In genomic region chr11:61492749-61493401, GRCm38 (mm10) we compare ENCODE assay signal across 10 mouse cellular contexts. TPM values are rescaled to one million over a fixed set of nuclear protein-coding genes. Genes with fewer than 3 reads are reported as not detected.
DNase-seq lines count a peak whose midpoint lies in the region; ATAC-seq and TF ChIP-seq lines count a peak whose summit lies in the region.
"Had no signal": no experiment of that assay in that cellular context is flagged by ENCODE, and none has a peak within 500 bp of the region (broad histone marks: within the 10 kb centered on the region; RNA-seq: fewer than 3 reads in every experiment).

No protein-coding gene starts in this region.

- no peak for TF ChIP-seq CTCF in heart, adult 2 months (IDR thresholded peaks at IDR 0.05)
- no peak for TF ChIP-seq CTCF in E14TG2a.4 (conservative IDR thresholded peaks at IDR 0.05; ENCODE audit: low read length)

- TF ChIP-seq EP300 in heart, adult 2 months (IDR thresholded peaks at IDR 0.05; ENCODE audit: insufficient read depth, low read depth, low read length), result no peak

- no peak for TF ChIP-seq POLR2A in heart, adult 2 months (IDR thresholded peaks at IDR 0.05; ENCODE audit: insufficient read depth, low read depth, low read length)

- 64% methylated on average over 12 of the region's 12 CpGs for WGBS in heart, adult 2 months
- WGBS in forebrain, embryonic 15.5 days, result 75% methylated on average over 12 of the region's 12 CpGs
- 62% methylated on average over 12 of the region's 12 CpGs for WGBS in liver, embryonic 15.5 days (ENCODE audit: insufficient replicate concordance)

- no peaks in the 10 kb centered on the region for H3K79me2 ChIP-seq in heart, adult 2 months (replicated peaks; ENCODE audit: control insufficient read depth, insufficient read depth, low read length)

- no peaks in the 10 kb centered on the region for H3K36me3 ChIP-seq in heart, adult 2 months (ENCODE audit: control insufficient read depth, insufficient read depth, low read length)
- peaks cover 53% of the 10 kb centered on the region for H3K36me3 ChIP-seq in E14TG2a.4 (ENCODE audit: insufficient read depth, low read length)
- peaks cover 45% of the 10 kb centered on the region for H3K36me3 ChIP-seq in forebrain, embryonic 15.5 days
- peaks cover 37% of the 10 kb centered on the region for H3K36me3 ChIP-seq in liver, embryonic 15.5 days (replicated peaks)

- H3K27ac ChIP-seq in heart, adult 2 months, result no peak overlapping the region; the same call in 1 of the 2 replicates
- H3K27ac ChIP-seq in forebrain, embryonic 15.5 days (replicated peaks), result peak overlapping the region; percentile 94
- H3K27ac ChIP-seq in liver, embryonic 15.5 days (replicated peaks), result no peak overlapping the region

- DNase-seq in heart, adult 2 months, result no peak
- DNase-seq in heart, postnatal 10 days, result no peak
- DNase-seq in urinary bladder, postnatal 14 days (ENCODE audit: low spot score), result no peak
- DNase-seq in thymus, postnatal 0 days (ENCODE audit: low spot score), result no peak
- DNase-seq in adrenal gland, postnatal 36 days, result no peak

- peak overlapping the region; percentile 82 for H3K4me3 ChIP-seq in heart, adult 2 months
- H3K4me3 ChIP-seq in E14TG2a.4 (replicated peaks; ENCODE audit: low read length), result peak overlapping the region; percentile 95
- H3K4me3 ChIP-seq in forebrain, embryonic 15.5 days, result peak overlapping the region; percentile 77
- H3K4me3 ChIP-seq in liver, embryonic 15.5 days (replicated peaks), result peak overlapping the region; percentile 84

- no peaks in the 10 kb centered on the region for H3K9me3 ChIP-seq in E14TG2a.4 (ENCODE audit: low read length)
- no peaks in the 10 kb centered on the region for H3K9me3 ChIP-seq in forebrain, embryonic 15.5 days
- no peaks in the 10 kb centered on the region for H3K9me3 ChIP-seq in liver, embryonic 15.5 days (replicated peaks)

- H3K4me2 ChIP-seq in forebrain, embryonic 15.5 days (replicated peaks), result peak overlapping the region; percentile 73
- H3K4me2 ChIP-seq in liver, embryonic 15.5 days, result peak overlapping the region; percentile 97

- H3K4me1 ChIP-seq in heart, adult 2 months (ENCODE audit: control insufficient read depth, insufficient read depth, low read length), result peaks cover 4% of the 10 kb centered on the region
- H3K4me1 ChIP-seq in E14TG2a.4 (replicated peaks; ENCODE audit: low read depth, low read length), result peaks cover 62% of the 10 kb centered on the region
- H3K4me1 ChIP-seq in forebrain, embryonic 15.5 days, result peaks cover 55% of the 10 kb centered on the region
- peaks cover 20% of the 10 kb centered on the region for H3K4me1 ChIP-seq in liver, embryonic 15.5 days (replicated peaks)

- intact Hi-C loops in heart, adult 2 months (cut with DNase I), result loop anchor here (5.0 kb wide), 1 partner anchor 316 kb away; the partner anchor contains the start of gene Usp22
- intact Hi-C loops in heart, postnatal 10 days (cut with DNase I), result no loop called here

- H3K9ac ChIP-seq in heart, adult 2 months (ENCODE audit: low read depth, low read length), result peak overlapping the region; percentile 84
- peak overlapping the region; percentile 89 for H3K9ac ChIP-seq in forebrain, embryonic 15.5 days (replicated peaks)
- peak overlapping the region; percentile 79 for H3K9ac ChIP-seq in liver, embryonic 15.5 days

- no peak for ATAC-seq in forebrain, embryonic 15.5 days (replicated peaks)
- no peak for ATAC-seq in liver, embryonic 15.5 days (ENCODE audit: insufficient read depth)

- no peaks in the 10 kb centered on the region for H3K27me3 ChIP-seq in heart, adult 2 months (ENCODE audit: control insufficient read depth, insufficient read depth, low read length)
- peaks cover 13% of the 10 kb centered on the region for H3K27me3 ChIP-seq in E14TG2a.4 (ENCODE audit: insufficient read depth, low read length)
- no peaks in the 10 kb centered on the region for H3K27me3 ChIP-seq in forebrain, embryonic 15.5 days
- H3K27me3 ChIP-seq in liver, embryonic 15.5 days, result no peaks in the 10 kb centered on the region

RNA-seq across cellular contexts. Expression of gene Mapk7, which starts 1.3 kb away (rescaled TPM):
- 1 to 10 TPM; 5.5 to 6.0 TPM for total RNA-seq in heart, adult 2 months (2021)
- polyA plus RNA-seq in heart, adult 2 months (2012; rRNA removed), result 11.9 and 12.6 TPM in 2 replicates
- 10 to 100 TPM; 11.7 to 12.0 TPM for total RNA-seq in heart, postnatal 10 days (2021)
- polyA plus RNA-seq in forebrain, embryonic 15.5 days (2015; fragmentation: Nextera tagmentation; extraction: Ambion mirVana), result 109 and 117 TPM in 2 replicates
- 7.4 and 8.7 TPM in 2 replicates for polyA plus RNA-seq in liver, embryonic 15.5 days (2015; fragmentation: Nextera tagmentation; extraction: Ambion mirVana)
- polyA plus RNA-seq in thymus, postnatal 0 days (2015; fragmentation: Nextera tagmentation; extraction: Ambion mirVana), result 26.0 and 26.2 TPM in 2 replicates
- 10 to 100 TPM; 14.0 to 19.4 TPM for total RNA-seq in adrenal gland, postnatal 36 days (2021)

RNA-seq across cellular contexts. Expression of gene Mfap4, which starts 7.6 kb away (rescaled TPM):
- 10 to 100 TPM; 18.4 to 22.9 TPM for total RNA-seq in heart, adult 2 months (2021)
- polyA plus RNA-seq in heart, adult 2 months (2012; rRNA removed), result 125 and 143 TPM in 2 replicates
- 100 to 1,000 TPM; 112 to 142 TPM for total RNA-seq in heart, postnatal 10 days (2021)
- 50.5 and 59.5 TPM in 2 replicates for polyA plus RNA-seq in forebrain, embryonic 15.5 days (2015; fragmentation: Nextera tagmentation; extraction: Ambion mirVana)
- 8.7 and 9.8 TPM in 2 replicates for polyA plus RNA-seq in liver, embryonic 15.5 days (2015; fragmentation: Nextera tagmentation; extraction: Ambion mirVana)
- polyA plus RNA-seq in thymus, postnatal 0 days (2015; fragmentation: Nextera tagmentation; extraction: Ambion mirVana), result 5.5 and 10.7 TPM in 2 replicates
- total RNA-seq in adrenal gland, postnatal 36 days (2021), result 10 to 100 TPM in 1 of 2 experiments, 1 to 10 TPM in 1; 7.8 to 10.9 TPM
- total RNA-seq: common myeloid progenitor, adult 5-6 weeks had no signal

RNA-seq across cellular contexts. Expression of gene B9d1, which starts 12.1 kb away (rescaled TPM):
- total RNA-seq in heart, adult 2 months (2021), result 1 to 10 TPM; 8.0 to 9.3 TPM
- polyA plus RNA-seq in heart, adult 2 months (2012; rRNA removed), result 10.6 and 15.6 TPM in 2 replicates
- total RNA-seq in heart, postnatal 10 days (2021), result 10 to 100 TPM; 10.2 to 10.3 TPM
- polyA plus RNA-seq in forebrain, embryonic 15.5 days (2015; fragmentation: Nextera tagmentation; extraction: Ambion mirVana), result 38.8 and 42.8 TPM in 2 replicates
- polyA plus RNA-seq in liver, embryonic 15.5 days (2015; fragmentation: Nextera tagmentation; extraction: Ambion mirVana), result 1.6 and 1.8 TPM in 2 replicates
- 6.7 and 8.9 TPM in 2 replicates for polyA plus RNA-seq in thymus, postnatal 0 days (2015; fragmentation: Nextera tagmentation; extraction: Ambion mirVana)
- total RNA-seq in adrenal gland, postnatal 36 days (2021), result 10 to 100 TPM; 20.8 to 23.8 TPM

RNA-seq across cellular contexts. Expression of gene Rnf112, which starts 38.9 kb away (rescaled TPM):
- under 1 TPM; 0.10 to 0.30 TPM for total RNA-seq in heart, adult 2 months (2021)
- polyA plus RNA-seq in heart, adult 2 months (2012; rRNA removed), result 0.15 and 0.18 TPM in 2 replicates
- total RNA-seq in heart, postnatal 10 days (2021), result under 1 TPM; 0.19 to 0.27 TPM
- polyA plus RNA-seq in forebrain, embryonic 15.5 days (2015; fragmentation: Nextera tagmentation; extraction: Ambion mirVana), result 22.4 and 24.2 TPM in 2 replicates
- 0.08 and 0.17 TPM in 2 replicates for polyA plus RNA-seq in liver, embryonic 15.5 days (2015; fragmentation: Nextera tagmentation; extraction: Ambion mirVana)
- polyA plus RNA-seq in thymus, postnatal 0 days (2015; fragmentation: Nextera tagmentation; extraction: Ambion mirVana), result not detected in 2 replicates
- 1 to 10 TPM; 1.1 to 1.3 TPM for total RNA-seq in adrenal gland, postnatal 36 days (2021)
- total RNA-seq: common myeloid progenitor, adult 5-6 weeks; liver, adult 2 months had no signal
- polyA plus RNA-seq: liver, adult 2 months had no signal
